Mouse (Mus musculus) kidney, postnatal 0 days (tissue): ENCODE data around the gene Fgfr2. TPM values are rescaled to one million over a fixed set of nuclear protein-coding genes. Genes with fewer than 3 reads are reported as not detected.

ENCODE experiments used
- ATAC-seq: fragments of 200-750 bp; cut with Nextera tagmentation; replicated peaks from 2 replicates; pipeline ENCODE4 v1.8.0; 2017; ENCODE audit warnings: low read depth, moderate number of reproducible peaks, moderate TSS enrichment, moderate library complexity; ENCODE audit not compliant: low FRiP score
- DNase-seq: peaks from one replicate; pipeline ENCODE4 v3.0.0-alpha.2; 2016; ENCODE audit warnings: low spot score
- H3K27ac ChIP-seq: fragments of 300-500 bp; sonication (generic); 2 replicates; pipeline ENCODE4 v1.5.1; 2014; ENCODE audit warnings: mild to moderate bottlenecking
- H3K27me3 ChIP-seq: fragments of 300-500 bp; sonication (generic); 2 replicates; pipeline ENCODE4 v1.6.1; 2014; ENCODE audit warnings: low read length, mixed read lengths; ENCODE audit not compliant: insufficient read depth
- H3K36me3 ChIP-seq: fragments of 300-500 bp; sonication (generic); 2 replicates; pipeline ENCODE4 v1.6.1; 2014; ENCODE audit warnings: low read length, mixed read lengths; ENCODE audit not compliant: insufficient read depth
- H3K4me1 ChIP-seq: fragments of 300-500 bp; sonication (generic); replicated peaks from 2 replicates; pipeline ENCODE4 v1.6.1; 2014; ENCODE audit warnings: antibody characterized with exemption, low read length, mixed read lengths; ENCODE audit not compliant: insufficient read depth
- H3K4me2 ChIP-seq: fragments of 300-500 bp; sonication (generic); 2 replicates; pipeline ENCODE4 v1.6.1; 2014; ENCODE audit warnings: mild to moderate bottlenecking, low read length, moderate library complexity, mixed read lengths
- H3K4me3 ChIP-seq: fragments of 300-500 bp; sonication (generic); replicated peaks from 2 replicates; pipeline ENCODE4 v1.5.1; 2014; ENCODE audit warnings: low read depth, low read length
- H3K9ac ChIP-seq: fragments of 300-500 bp; sonication (generic); 2 replicates; pipeline ENCODE4 v1.6.1; 2014; ENCODE audit warnings: low read depth, low read length
- H3K9me3 ChIP-seq: fragments of 300-500 bp; sonication (generic); replicated peaks from 2 replicates; pipeline ENCODE4 v1.6.1; 2016; ENCODE audit warnings: low read length, inconsistent platforms, mixed read lengths
- CTCF ChIP-seq: IDR thresholded peaks from 2 replicates; pipeline ENCODE4 v1.5.1; 2016; ENCODE audit warnings: antibody characterized with exemption, low read depth, mild to moderate bottlenecking, moderate library complexity
- WGBS: fragments of 180-500 bp; shearing (Covaris S2); extraction: QIAGEN DNeasy Blood & Tissue Kit; methylation state at CpG from one replicate; pipeline ENCODE4 v1.1.7; 2014; 5-methylcytosine and 5-hydroxymethylcytosine counted together
- polyA plus RNA-seq: library from polyadenylated mRNA; unstranded; fragments of >200 nt; fragmentation: Nextera tagmentation; extraction: Ambion mirVana; gene quantifications from 2 replicates; pipeline ENCODE4 v1.2.1, GENCODE M21; 2015

Fgfr2 gene
- polyA plus RNA-seq, 1 experiment from 2014 or later = 79.8 TPM

DNA sequence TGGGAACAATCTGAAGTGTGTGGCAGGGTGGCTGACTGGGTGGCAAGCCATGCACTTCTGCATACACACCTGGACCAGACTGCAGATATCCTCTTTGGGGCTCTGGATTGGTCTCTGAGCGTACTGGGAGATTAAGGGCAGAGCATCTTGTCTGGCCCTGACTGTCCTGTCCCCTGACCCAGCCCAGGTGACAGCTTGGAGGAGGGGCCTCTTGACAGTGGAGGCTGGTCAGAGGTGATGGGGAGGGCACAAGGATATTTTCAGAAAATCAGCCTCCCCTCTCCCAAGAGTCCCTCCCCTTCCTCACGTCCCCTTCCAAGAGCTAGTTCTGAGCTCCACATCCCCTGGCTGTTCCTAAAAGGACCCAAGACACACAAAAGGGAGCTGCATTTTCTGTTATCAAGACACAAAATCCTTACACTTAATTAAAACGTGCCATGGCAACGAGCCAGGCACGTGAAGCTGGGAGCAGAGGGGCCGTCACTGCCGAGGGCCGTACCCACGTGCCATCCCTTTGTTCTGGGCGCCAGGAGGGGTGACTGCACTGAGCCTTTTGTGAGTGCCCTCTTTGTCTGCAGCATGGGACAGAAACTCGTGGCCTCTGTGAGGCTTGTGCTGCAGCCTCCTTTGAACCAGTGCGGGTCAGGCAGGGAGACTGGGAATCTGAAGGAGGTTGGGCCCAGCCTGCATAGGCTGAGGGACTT lies 1525.2 kb downstream of the Fgfr2 start:
- no peak for TF ChIP-seq CTCF
- DNase-seq = no peak

DNA sequence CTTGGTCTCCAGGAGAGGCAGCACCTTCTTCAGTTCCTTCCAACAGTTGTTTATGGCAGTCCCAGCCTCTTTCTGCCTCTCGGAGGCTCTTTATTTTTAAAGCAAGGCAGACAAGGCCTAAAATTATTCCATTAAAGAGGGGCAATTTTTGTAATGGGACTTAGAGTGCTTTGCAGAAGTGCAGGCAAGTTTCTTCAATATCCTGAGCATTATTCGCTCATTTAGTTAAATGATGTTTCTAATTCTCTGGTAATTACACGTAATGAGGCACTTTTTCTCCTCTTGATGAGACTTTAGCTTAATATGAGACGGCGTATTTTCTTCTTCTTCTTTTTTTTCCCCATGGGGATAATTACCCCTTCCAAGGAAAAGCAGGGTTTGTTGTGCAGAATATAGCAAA lies 1537.6 kb downstream of the Fgfr2 start:
- DNase-seq (no peak), ATAC-seq (no peak)
- no peak overlapping the region for H3K9ac ChIP-seq
- 85% methylated on average over 5 of the region's 5 CpGs for WGBS
- H3K4me1 ChIP-seq = no peaks in the 10 kb centered on the region
- H3K9me3 ChIP-seq = no peaks in the 10 kb centered on the region
- no peak overlapping the region for H3K4me2 ChIP-seq
- H3K27ac ChIP-seq = no peak overlapping the region
- no peak overlapping the region for H3K4me3 ChIP-seq
- no peaks in the 10 kb centered on the region for H3K27me3 ChIP-seq
- H3K36me3 ChIP-seq = no peaks in the 10 kb centered on the region
- no peak for TF ChIP-seq CTCF

More for the DNA sequence above, 1525.2 kb downstream of the Fgfr2 start:
- Histone ChIP-seq H3K27me3 (no peaks in the 10 kb centered on the region), H3K9ac (no peak overlapping the region), H3K9me3 (no peaks in the 10 kb centered on the region), H3K27ac (no peak overlapping the region), H3K4me3 (no peak overlapping the region), H3K4me1 (no peaks in the 10 kb centered on the region), H3K4me2 (no peak overlapping the region), H3K36me3 (no peaks in the 10 kb centered on the region)
- ATAC-seq = no peak
- 17% methylated on average over 12 of the region's 12 CpGs for WGBS

DNA sequence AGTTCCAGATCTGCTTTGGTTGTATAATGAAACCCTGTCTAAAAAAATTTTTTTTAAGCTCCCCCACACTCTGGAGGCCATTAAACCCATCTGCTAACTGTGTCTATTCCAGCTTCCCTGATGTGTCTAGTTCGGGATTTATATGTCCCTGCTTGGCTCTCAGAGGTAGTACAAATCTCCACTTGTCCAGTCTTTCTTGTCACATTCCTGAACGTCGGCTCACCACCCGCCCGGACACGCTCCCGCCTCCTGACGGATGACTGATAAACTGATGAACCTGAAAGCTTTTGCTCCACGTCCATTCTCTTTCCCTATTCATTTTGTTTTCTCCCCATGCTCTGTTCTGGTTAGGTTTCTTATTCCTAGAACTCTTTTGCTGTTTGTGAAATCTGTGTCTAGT lies 1541.0 kb downstream of the Fgfr2 start:
- H3K4me1 ChIP-seq = no peaks in the 10 kb centered on the region
- no peak overlapping the region for H3K9ac ChIP-seq
- no peak overlapping the region for H3K4me2 ChIP-seq
- 15% methylated on average over 9 of the region's 9 CpGs for WGBS
- H3K27ac ChIP-seq = no peak overlapping the region
- TF ChIP-seq CTCF = no peak
- no peak overlapping the region for H3K4me3 ChIP-seq
- H3K27me3 ChIP-seq = no peaks in the 10 kb centered on the region
- no peaks in the 10 kb centered on the region for H3K9me3 ChIP-seq
- DNase-seq (no peak), ATAC-seq (no peak)
- H3K36me3 ChIP-seq = no peaks in the 10 kb centered on the region

DNA sequence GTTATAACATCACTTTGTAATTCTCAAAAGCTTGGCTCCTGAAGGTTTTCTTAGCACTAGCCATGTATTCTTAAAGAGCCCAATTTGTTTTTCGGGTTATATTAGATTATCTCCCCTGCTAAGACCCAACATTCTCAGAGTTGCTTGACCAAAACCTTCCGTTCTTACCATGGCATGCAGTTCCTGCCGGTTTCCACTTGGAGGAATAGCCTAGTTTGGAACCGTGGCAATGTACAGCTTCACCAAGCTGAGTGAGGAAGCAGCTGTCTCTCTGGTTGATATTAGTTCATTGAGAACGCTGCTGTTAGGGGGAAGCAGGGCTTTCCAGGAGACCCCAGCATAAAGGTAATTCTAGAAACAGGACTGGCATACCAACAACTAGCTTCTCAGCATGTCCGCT lies 1547.9 kb downstream of the Fgfr2 start:
- H3K9me3 ChIP-seq = no peaks in the 10 kb centered on the region
- DNase-seq = no peak
- no peak overlapping the region for H3K9ac ChIP-seq
- H3K27ac ChIP-seq = no peak overlapping the region
- H3K4me2 ChIP-seq = no peak overlapping the region
- H3K4me3 ChIP-seq = no peak overlapping the region
- no peak for TF ChIP-seq CTCF
- peaks cover 24% of the 10 kb centered on the region for H3K36me3 ChIP-seq
- no peaks in the 10 kb centered on the region for H3K27me3 ChIP-seq
- no peak for ATAC-seq
- no peaks in the 10 kb centered on the region for H3K4me1 ChIP-seq
- WGBS = 79% methylated on average over 6 of the region's 6 CpGs

DNA sequence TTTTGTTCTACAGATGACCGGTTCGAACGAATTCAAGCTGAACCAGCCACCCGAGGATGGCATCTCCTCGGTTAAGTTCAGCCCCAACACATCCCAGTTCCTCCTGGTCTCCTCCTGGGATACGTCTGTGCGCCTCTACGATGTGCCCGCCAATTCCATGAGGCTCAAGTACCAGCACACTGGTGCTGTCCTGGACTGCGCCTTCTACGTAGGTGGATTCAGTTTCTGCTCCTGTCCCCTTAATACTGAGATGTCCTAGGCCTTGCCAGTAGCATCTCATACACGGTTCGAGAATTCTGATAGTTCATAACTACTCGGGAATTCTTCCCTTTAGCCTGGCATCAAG lies 1562.5 kb downstream of the Fgfr2 start:
- no peak for TF ChIP-seq CTCF
- H3K27ac ChIP-seq = peak overlapping the region; percentile 90; the same call in 1 of the 2 replicates
- WGBS = under 1% methylated on average over 14 of the region's 14 CpGs
- peaks cover 4% of the 10 kb centered on the region; the same call in 1 of the 2 replicates for H3K4me1 ChIP-seq
- peaks cover 22% of the 10 kb centered on the region for H3K36me3 ChIP-seq
- no peaks in the 10 kb centered on the region for H3K9me3 ChIP-seq
- H3K27me3 ChIP-seq = peaks cover 31% of the 10 kb centered on the region
- ATAC-seq (no peak), DNase-seq (no peak)
- peak overlapping the region; percentile 60 for H3K4me2 ChIP-seq
- peak overlapping the region; percentile 82 for H3K4me3 ChIP-seq
- H3K9ac ChIP-seq = peak overlapping the region; percentile 87

DNA sequence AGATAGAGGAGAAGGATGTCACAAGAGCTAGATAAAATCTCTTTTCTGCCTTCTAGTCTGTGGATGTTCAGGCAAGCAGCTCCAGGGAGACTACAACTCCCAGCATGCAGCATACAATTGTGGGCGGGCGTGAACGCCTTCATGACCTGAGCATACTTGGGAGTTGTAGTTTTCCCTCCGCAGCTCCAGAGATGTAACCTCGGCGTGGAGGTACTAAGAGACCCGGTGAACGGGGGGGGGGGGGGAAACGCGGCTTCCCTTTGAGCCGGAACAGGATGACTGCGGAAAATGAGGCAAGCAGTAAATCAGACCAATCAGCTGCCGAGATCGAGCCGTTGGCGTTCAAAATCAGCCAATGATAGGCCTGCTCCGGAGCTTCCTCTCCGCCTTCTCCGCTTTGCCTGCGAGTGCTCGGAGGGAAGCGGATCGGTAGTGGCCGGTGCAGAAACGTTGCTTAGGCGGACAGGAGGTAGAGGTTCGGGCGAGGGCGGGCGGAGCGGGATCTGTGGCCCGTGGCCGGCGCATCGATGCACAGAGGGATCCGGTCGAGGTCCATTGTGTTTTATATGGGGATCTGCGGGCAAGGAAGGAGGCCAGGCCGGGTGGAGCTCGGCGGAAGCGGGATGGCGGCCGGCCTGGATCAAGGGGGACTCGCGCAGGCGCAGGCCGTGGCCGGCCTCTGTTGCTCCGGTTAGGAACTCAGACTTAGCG lies 1563.0 kb downstream of the Fgfr2 start, which contains the start of gene Bub3:
Bub3 (plus strand) TSS at position 237 of the 711 bp plus-strand sequence.
- TF ChIP-seq CTCF = no peak
- H3K9ac ChIP-seq = peak within 1 kb of the TSS; percentile 87
- peak within 1 kb of the TSS; percentile 82 for H3K4me3 ChIP-seq
- peaks cover 20% of the 10 kb centered on the region for H3K36me3 ChIP-seq
- peak within 1 kb of the TSS; percentile 90 for H3K27ac ChIP-seq
- DNase-seq (peak; percentile 99), ATAC-seq (peak; percentile 94)
- peak within 1 kb of the TSS; percentile 60 for H3K4me2 ChIP-seq
- H3K9me3 ChIP-seq = no peaks in the 10 kb centered on the region
- H3K4me1 ChIP-seq = peaks cover 10% of the 10 kb centered on the region; the same call in 1 of the 2 replicates
- under 1% methylated on average over 46 of the region's 51 CpGs for WGBS
- peaks cover 36% of the 10 kb centered on the region for H3K27me3 ChIP-seq
